Mouse (Mus musculus) midbrain, embryonic 11.5 days (tissue): ENCODE measurements around the gene Arl1. TPM values are rescaled to one million over a fixed set of nuclear protein-coding genes. Genes with fewer than 3 reads are reported as not detected.
"Not testable (repeated sequence)": the region's sequence is repeated elsewhere in the genome, so short reads cannot be mapped to it uniquely, and the experiment has no call there.

ENCODE experiments used
- ATAC-seq: fragments of 200-750 bp; cut with Nextera tagmentation; 2 replicates; pipeline ENCODE4 v1.8.0; 2017; ENCODE audit warnings: moderate TSS enrichment, moderate library complexity; ENCODE audit not compliant: low FRiP score
- DNase-seq: peaks from one replicate; pipeline ENCODE4 v3.0.0; 2015; ENCODE audit warnings: low spot score; ENCODE audit errors: missing footprints
- H3K27ac ChIP-seq: fragments of 300-500 bp; sonication (generic); 2 replicates; pipeline ENCODE4 v1.5.1; 2014; ENCODE audit warnings: low read depth, low read length
- H3K27me3 ChIP-seq: fragments of 300-500 bp; sonication (generic); 2 replicates; pipeline ENCODE4 v1.6.1; 2014; ENCODE audit warnings: mild to moderate bottlenecking, low read length, moderate library complexity, mixed read lengths; ENCODE audit not compliant: control insufficient read depth, insufficient read depth
- H3K36me3 ChIP-seq: fragments of 300-500 bp; sonication (generic); 2 replicates; pipeline ENCODE4 v1.6.1; 2014; ENCODE audit warnings: mild to moderate bottlenecking, low read length, moderate library complexity, mixed read lengths; ENCODE audit not compliant: control insufficient read depth, insufficient read depth
- H3K4me1 ChIP-seq: fragments of 300-500 bp; sonication (generic); 2 replicates; pipeline ENCODE4 v1.6.1; 2014; ENCODE audit warnings: low read length; ENCODE audit not compliant: control insufficient read depth, insufficient read depth
- H3K4me2 ChIP-seq: fragments of 300-500 bp; sonication (generic); 2 replicates; pipeline ENCODE4 v1.6.1; 2014; ENCODE audit warnings: mild to moderate bottlenecking, moderate library complexity
- H3K4me3 ChIP-seq: fragments of 300-500 bp; sonication (generic); 2 replicates; pipeline ENCODE4 v1.5.1; 2014; ENCODE audit warnings: low read depth, low read length
- H3K9ac ChIP-seq: fragments of 300-500 bp; sonication (generic); 2 replicates; pipeline ENCODE4 v1.6.1; 2014; ENCODE audit warnings: low read length
- H3K9me3 ChIP-seq: fragments of 300-500 bp; sonication (generic); 2 replicates; pipeline ENCODE4 v1.6.1; 2016; ENCODE audit warnings: low read length; ENCODE audit not compliant: control insufficient read depth
- WGBS: fragments of 180-500 bp; shearing (Covaris S2); extraction: QIAGEN DNeasy Blood & Tissue Kit; methylation state at CpG from one replicate; pipeline ENCODE4 v1.1.7; 2014; 5-methylcytosine and 5-hydroxymethylcytosine counted together
- polyA plus RNA-seq: library from polyadenylated mRNA; unstranded; fragments of >200 nt; fragmentation: Nextera tagmentation; extraction: Ambion mirVana; gene quantifications from 2 replicates; pipeline ENCODE4 v1.2.1, GENCODE M21; 2014

Gene Arl1
- polyA plus RNA-seq, 1 experiment from 2014 or later: 165 TPM

DNA sequence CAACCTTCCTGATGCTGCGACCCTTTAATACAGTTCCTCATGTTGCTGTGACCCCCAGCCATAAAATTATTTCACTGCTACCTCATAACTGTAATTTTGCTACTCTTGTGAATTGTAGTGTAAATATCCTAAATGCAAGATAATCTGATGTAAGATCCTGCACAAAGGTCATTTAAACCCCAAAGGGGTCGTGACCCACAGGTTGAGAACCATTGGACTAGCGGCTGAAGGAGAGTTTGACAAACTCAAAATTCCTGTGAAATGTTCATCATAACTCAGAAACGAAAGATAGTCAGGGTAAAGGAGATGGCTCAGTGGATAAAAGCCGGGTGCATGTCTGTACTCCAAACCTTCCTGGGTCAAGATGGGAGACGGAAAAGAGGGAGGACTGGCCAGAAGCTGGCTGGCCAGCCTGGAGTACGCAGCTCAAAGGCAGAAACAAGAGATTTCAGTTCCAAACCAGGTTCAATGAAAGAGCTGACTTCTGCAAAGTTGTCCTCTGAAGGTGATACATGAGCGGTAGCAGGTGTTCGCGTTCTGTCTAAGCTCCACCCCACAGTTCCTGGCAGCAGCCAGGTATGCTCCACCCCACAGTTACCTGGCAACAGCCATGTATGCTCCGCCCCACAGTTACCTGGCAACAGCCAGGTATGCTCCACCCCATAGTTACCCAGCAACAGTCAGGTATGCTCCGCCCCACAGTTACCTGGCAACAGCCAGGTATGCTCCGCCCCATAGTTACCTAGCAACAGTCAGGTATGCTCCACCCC lies 13.5 kb upstream of the Arl1 start:
- H3K9me3 ChIP-seq: no peaks in the 10 kb centered on the region
- ATAC-seq (no peak), DNase-seq (no peak)
- H3K36me3 ChIP-seq: no peaks in the 10 kb centered on the region
- H3K4me3 ChIP-seq: no peak overlapping the region
- no peaks in the 10 kb centered on the region for H3K4me1 ChIP-seq
- no peak overlapping the region for H3K9ac ChIP-seq
- no peak overlapping the region for H3K4me2 ChIP-seq
- H3K27me3 ChIP-seq: no peaks in the 10 kb centered on the region
- 55% methylated on average over 13 of the region's 13 CpGs for WGBS
- H3K27ac ChIP-seq: no peak overlapping the region

DNA sequence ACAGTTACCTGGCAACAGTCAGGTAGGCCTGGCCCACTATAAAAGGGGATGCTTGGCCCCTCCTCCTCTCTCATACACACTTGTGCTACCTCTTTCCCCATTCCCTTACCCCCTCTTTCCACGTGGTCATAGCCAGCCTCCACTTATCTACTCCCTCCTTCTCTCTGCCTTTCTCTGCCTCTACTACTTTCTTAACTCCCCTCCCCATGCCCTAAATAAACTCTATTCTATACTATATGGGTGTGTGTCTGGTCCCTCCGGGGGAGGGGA lies 13.0 kb upstream of the Arl1 start:
- no peaks in the 10 kb centered on the region for H3K27me3 ChIP-seq
- H3K9me3 ChIP-seq: no peaks in the 10 kb centered on the region
- no peak overlapping the region for H3K4me3 ChIP-seq
- WGBS: 52% methylated on average over 2 of the region's 2 CpGs
- ATAC-seq (no peak), DNase-seq (no peak)
- no peaks in the 10 kb centered on the region for H3K36me3 ChIP-seq
- H3K4me1 ChIP-seq: no peaks in the 10 kb centered on the region
- H3K27ac ChIP-seq: no peak overlapping the region
- H3K9ac ChIP-seq: no peak overlapping the region
- no peak overlapping the region for H3K4me2 ChIP-seq

DNA sequence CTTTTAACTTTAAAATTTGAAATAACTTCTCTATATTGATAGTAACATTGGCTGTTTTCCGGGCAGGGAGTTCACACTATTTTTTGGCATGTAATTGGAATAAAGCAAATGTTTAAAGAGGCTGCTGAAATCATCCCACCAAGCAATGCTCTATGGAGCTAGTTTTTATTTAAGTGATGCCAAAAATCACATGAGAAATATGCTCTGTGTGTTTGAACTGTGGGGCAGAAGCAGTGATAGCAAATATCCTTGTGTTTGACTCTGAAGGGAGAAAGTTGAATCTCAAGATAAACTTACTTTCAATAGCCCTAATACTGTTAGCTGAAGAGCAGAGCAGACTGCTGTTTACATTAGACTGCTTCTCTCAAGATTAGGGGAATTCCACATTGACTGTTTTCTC lies 11.0 kb upstream of the Arl1 start:
- no peak for ATAC-seq
- no peaks in the 10 kb centered on the region for H3K27me3 ChIP-seq
- H3K4me1 ChIP-seq: no peaks in the 10 kb centered on the region
- no peak overlapping the region for H3K27ac ChIP-seq
- H3K4me3 ChIP-seq: no peak overlapping the region
- DNase-seq: no peak
- no peaks in the 10 kb centered on the region for H3K36me3 ChIP-seq
- WGBS: 83% methylated on average over 1 of the region's 1 CpGs
- H3K9ac ChIP-seq: no peak overlapping the region
- no peaks in the 10 kb centered on the region for H3K9me3 ChIP-seq
- no peak overlapping the region for H3K4me2 ChIP-seq

DNA sequence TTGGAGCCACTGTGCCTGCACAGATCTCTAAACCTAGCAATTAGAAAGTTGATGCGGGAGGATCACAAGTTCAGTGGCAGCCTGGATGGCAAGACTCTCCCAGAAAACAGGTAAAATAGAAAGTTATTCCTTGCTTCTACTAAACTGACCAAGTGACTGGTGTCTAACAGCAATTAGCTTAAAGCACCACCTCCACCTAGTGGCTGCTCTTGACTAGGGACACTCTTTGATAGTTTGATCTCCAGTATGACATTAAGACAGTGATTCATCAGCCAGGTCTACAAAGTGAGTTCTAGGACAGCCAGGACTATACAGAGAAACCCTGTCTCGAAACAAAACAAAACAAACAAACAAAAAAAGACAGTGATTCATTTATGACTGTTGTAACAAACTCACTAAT lies 5.3 kb upstream of the Arl1 start:
- Histone ChIP-seq H3K4me1 (no peaks in the 10 kb centered on the region), H3K9me3 (no peaks in the 10 kb centered on the region), H3K27me3 (no peaks in the 10 kb centered on the region; the same call in 1 of the 2 replicates), H3K4me3 (no peak overlapping the region), H3K9ac (no peak overlapping the region), H3K36me3 (no peaks in the 10 kb centered on the region), H3K27ac (no peak overlapping the region), H3K4me2 (no peak overlapping the region)
- WGBS: 56% methylated on average over 2 of the region's 2 CpGs
- ATAC-seq (no peak), DNase-seq (no peak)

DNA sequence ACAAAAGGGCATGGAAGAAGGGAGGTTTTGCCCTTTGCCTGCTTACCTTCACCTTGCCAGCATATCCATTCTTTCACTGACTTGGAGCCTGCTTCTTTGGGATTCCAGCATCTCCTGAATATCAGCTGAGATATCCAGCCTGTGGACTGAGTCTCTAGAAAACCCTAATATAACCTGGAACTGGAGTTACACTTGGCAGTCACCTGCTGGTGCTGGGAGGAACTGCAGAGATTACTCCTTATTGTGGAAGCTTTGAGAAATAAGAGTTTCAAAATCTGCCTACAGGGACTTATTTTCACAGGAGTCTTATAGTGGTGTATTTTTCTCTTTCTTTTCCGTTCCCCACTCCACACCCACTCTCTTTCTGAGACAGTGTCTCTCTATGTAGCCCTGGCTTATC lies 3.5 kb upstream of the Arl1 start:
- Histone ChIP-seq H3K9me3 (no peaks in the 10 kb centered on the region), H3K9ac (no peak overlapping the region), H3K4me3 (no peak overlapping the region), H3K27me3 (no peaks in the 10 kb centered on the region; the same call in 1 of the 2 replicates), H3K36me3 (no peaks in the 10 kb centered on the region), H3K4me1 (peaks cover 3% of the 10 kb centered on the region), H3K27ac (no peak overlapping the region), H3K4me2 (no peak overlapping the region)
- ATAC-seq: no peak
- no peak for DNase-seq
- WGBS: 55% methylated on average over 1 of the region's 1 CpGs

DNA sequence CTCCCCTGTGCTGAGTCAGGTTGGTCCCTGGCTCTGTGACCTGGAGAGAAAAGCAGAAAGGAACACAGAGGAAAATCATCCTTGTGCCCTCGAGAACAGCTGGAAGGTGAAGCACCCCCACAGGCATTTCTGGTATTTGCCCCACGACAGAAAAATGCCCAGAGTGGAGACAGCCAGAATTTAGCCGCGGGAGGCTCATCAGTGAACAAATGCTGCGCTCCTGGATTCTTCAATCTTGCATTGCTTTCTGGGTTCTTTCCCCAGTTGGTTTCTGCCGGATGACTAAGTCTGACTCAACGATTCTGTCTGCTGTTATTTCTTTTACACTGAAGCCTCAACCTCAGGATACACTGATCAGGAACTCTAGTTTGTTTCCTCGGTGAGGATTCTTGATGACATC lies 2.5 kb upstream of the Arl1 start:
- WGBS: 78% methylated on average over 8 of the region's 8 CpGs
- ATAC-seq (no peak), DNase-seq (no peak)
- Histone ChIP-seq H3K27me3 (no peaks in the 10 kb centered on the region; the same call in 1 of the 2 replicates), H3K4me3 (no peak overlapping the region), H3K9me3 (no peaks in the 10 kb centered on the region), H3K4me1 (peaks cover 8% of the 10 kb centered on the region), H3K36me3 (no peaks in the 10 kb centered on the region), H3K4me2 (no peak overlapping the region), H3K27ac (no peak overlapping the region), H3K9ac (no peak overlapping the region)

DNA sequence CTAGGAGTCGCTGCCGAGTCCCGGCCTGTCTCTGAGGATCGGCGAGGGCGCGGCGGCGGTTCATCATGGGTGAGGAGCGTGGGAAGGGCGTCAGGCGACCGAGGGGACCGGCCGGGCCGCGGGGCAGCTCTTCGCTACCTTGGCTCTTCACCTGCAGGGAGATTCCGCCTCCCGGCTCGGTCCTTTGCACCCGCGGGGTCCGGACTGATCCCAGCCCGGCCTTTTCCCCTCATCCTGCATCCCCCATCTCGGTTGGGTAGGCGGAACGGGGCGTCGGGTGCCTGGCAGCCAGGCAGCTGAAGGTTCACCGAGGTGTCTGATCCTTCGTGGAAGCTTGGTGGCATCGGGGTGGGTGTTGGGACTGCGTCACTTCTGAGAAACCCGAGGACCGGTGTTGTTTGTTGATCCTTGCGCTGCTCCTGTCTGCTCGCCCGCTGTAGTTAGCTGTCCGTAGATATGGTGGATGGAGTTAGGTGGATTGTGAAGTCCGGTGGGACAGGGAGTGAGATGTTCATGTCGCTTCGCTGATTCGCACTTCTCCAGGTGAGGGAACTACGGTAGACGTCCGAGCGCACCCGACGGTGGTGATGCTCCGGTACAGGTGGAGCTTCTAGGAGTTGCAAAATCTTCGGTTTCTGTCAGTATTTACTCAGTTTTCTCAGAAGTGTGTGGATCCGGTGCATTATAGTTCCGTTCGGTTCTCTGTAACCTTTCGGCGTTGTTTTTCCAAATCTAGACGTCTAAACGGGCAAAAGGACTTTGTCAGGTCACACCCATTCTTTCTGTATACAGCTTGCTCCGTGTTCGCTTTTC lies 1.0 kb downstream of the Arl1 start:
- peak overlapping the region; percentile 94 for H3K9ac ChIP-seq
- no peaks in the 10 kb centered on the region for H3K36me3 ChIP-seq
- no peaks in the 10 kb centered on the region for H3K9me3 ChIP-seq
- H3K4me3 ChIP-seq: peak overlapping the region; percentile 94
- 3% methylated on average over 57 of the region's 61 CpGs for WGBS
- peaks cover 8% of the 10 kb centered on the region for H3K4me1 ChIP-seq
- peak overlapping the region; percentile 95 for H3K4me2 ChIP-seq
- no peaks in the 10 kb centered on the region; the same call in 1 of the 2 replicates for H3K27me3 ChIP-seq
- peak; percentile 89 for DNase-seq
- ATAC-seq: peak; percentile 69; the same call in 1 of the 2 replicates
- no peak overlapping the region; the same call in 1 of the 2 replicates for H3K27ac ChIP-seq

DNA sequence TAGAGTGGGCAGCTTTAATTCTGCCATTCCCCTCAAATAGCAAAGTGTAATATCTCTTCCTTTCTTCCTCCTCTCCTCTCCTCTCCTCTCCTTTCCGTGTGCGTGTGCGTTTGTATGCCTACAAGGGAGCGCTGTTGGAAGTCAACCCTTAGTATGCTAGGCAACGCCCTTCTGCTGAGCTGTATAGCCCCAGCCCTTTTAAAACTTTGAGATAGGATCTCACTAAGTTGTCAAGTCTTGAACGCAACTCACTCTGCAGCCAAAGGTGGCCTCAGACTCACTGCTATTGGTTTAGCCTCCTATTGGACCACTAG lies 1.6 kb downstream of the Arl1 start:
- Histone ChIP-seq H3K27ac (no peak overlapping the region), H3K4me3 (peak overlapping the region; percentile 94), H3K9me3 (no peaks in the 10 kb centered on the region), H3K4me1 (peaks cover 8% of the 10 kb centered on the region), H3K27me3 (no peaks in the 10 kb centered on the region; the same call in 1 of the 2 replicates), H3K4me2 (peak overlapping the region; percentile 95), H3K9ac (peak overlapping the region; percentile 94), H3K36me3 (peaks cover 1% of the 10 kb centered on the region; the same call in 1 of the 2 replicates)
- DNase-seq (no peak), ATAC-seq (no peak)
- WGBS: 15% methylated on average over 6 of the region's 6 CpGs

DNA sequence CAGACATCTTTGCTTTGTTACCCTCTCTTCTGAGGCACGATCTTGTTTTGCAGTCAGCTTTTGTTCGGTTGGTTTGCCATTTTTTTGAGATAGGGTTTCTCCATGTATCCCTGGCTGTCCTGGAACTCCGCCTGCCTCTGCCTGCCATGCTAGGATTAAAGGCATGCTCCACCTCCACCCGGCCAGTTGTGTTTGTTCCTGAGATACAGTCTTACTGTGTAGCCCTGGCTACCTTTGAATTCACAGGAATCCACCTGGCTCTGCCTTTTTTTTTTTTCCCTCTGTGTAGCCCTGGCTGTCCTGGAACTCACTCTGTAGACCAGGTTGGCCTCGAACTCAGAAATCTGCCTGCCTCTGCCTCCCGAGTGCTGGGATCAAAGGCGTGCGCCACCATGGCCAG lies 8.4 kb downstream of the Arl1 start:
- 95% methylated on average over 8 of the region's 8 CpGs for WGBS
- not testable (repeated sequence) for H3K4me3 ChIP-seq, H3K36me3 ChIP-seq, H3K9ac ChIP-seq, H3K27me3 ChIP-seq, H3K27ac ChIP-seq, H3K9me3 ChIP-seq, ATAC-seq, H3K4me2 ChIP-seq, H3K4me1 ChIP-seq
- DNase-seq: peak; percentile 44
